Mouse (Mus musculus) olfactory bulb, adult 2 months (tissue): ENCODE results near the gene Atp5h.

Source experiments
- CTCF ChIP-seq: fragments of 200-500 bp; IDR thresholded peaks from 2 replicates; pipeline ENCODE4 v1.5.1; 2012; ENCODE audit warnings: low read depth, mild to moderate bottlenecking, low read length, moderate library complexity; ENCODE audit not compliant: insufficient read depth
- POLR2A ChIP-seq: fragments of 200-500 bp; IDR thresholded peaks from 2 replicates; pipeline ENCODE4 v1.6.1; 2012; ENCODE audit warnings: mild to moderate bottlenecking, low read depth, low read length, moderate library complexity; ENCODE audit not compliant: insufficient read depth

- no peak for TF ChIP-seq POLR2A
- TF ChIP-seq CTCF, result no peak
Measured at GRCm38 (mm10) chr11:115377254-115377653, 42.5 kb downstream of the Atp5h start.
